Mouse (Mus musculus) olfactory bulb, adult 2 months (tissue): ENCODE data around the gene Lrrc59.

Experiments used
- CTCF ChIP-seq: fragments of 200-500 bp; IDR thresholded peaks from 2 replicates; pipeline ENCODE4 v1.5.1; 2012; ENCODE audit warnings: low read depth, mild to moderate bottlenecking, low read length, moderate library complexity; ENCODE audit not compliant: insufficient read depth
- POLR2A ChIP-seq: fragments of 200-500 bp; IDR thresholded peaks from 2 replicates; pipeline ENCODE4 v1.6.1; 2012; ENCODE audit warnings: mild to moderate bottlenecking, low read depth, low read length, moderate library complexity; ENCODE audit not compliant: insufficient read depth

- TF ChIP-seq POLR2A = no peak
- no peak for TF ChIP-seq CTCF
These were observed 23.4 kb downstream of the Lrrc59 start for GRCm38 (mm10) chr11:94652973-94653372.
